8 mouse cellular contexts compared by ENCODE assay signal in genomic region chr7:80294062-80294763, GRCm38 (mm10). TPM values are rescaled to one million over a fixed set of nuclear protein-coding genes. Genes with fewer than 3 reads are reported as not detected.
DNase-seq lines count a peak whose midpoint lies in the region; ATAC-seq lines count a peak whose summit lies in the region.

TSS of gene Prc1 (plus strand) at chr7:80294450.

- peak; percentile 96 for ATAC-seq in inflammation-experienced regulatory T-cells, adult 6 months
- ATAC-seq in megakaryocyte-erythroid progenitor cell, adult 5-6 weeks (replicated peaks; ENCODE audit: low FRiP score, low TSS enrichment, poor library complexity, severe bottlenecking) = peak; percentile 98

- intact Hi-C loops in gastrocnemius, postnatal 14 days (cut with DNase I; ENCODE audit: low total_unique reads) = no loop called here
- intact Hi-C loops in left cerebral cortex, postnatal 10 days (cut with DNase I) = no loop called here

- peak; percentile 99 to 100 for DNase-seq in adrenal gland, adult (ENCODE audit: inconsistent age in 2 of 2, low spot score in 1 of 2)
- DNase-seq in embryo, embryonic 10.5 days (ENCODE audit: low spot score) = peak; percentile 99
- DNase-seq in gastrocnemius, postnatal 14 days = peak; percentile 97
- DNase-seq in left cerebral cortex, postnatal 10 days (ENCODE audit: extremely low spot score in 1 of 2, low spot score in 2 of 2) = peak; percentile 97
- peak; percentile 98 for DNase-seq in right cerebral cortex, postnatal 25 days
- peak; percentile 97 to 98 for DNase-seq in urinary bladder, postnatal 4 days (ENCODE audit: low spot score in 2 of 2)

RNA-seq across cellular contexts. Expression of gene Prc1, which starts in this region (rescaled TPM):
- total RNA-seq in gastrocnemius, postnatal 14 days (2021) = 1 to 10 TPM; 7.6 to 8.8 TPM
- polyA plus RNA-seq in inflammation-experienced regulatory T-cells, adult 6 months (2017; shearing (Covaris generic)) = 100 to 1,000 TPM in 1 of 3 experiments, 10 to 100 TPM in 2; 11.6 to 139 (median 16.8) TPM
- 1 to 10 TPM; 5.1 to 8.8 TPM for total RNA-seq in left cerebral cortex, postnatal 10 days (2021)
- total RNA-seq in megakaryocyte-erythroid progenitor cell, adult 5-6 weeks (2014; fragmentation: Nextera tagmentation) = 75.1 and 96.7 TPM in 2 replicates
- 135 and 138 TPM in 2 replicates for total RNA-seq in megakaryocyte-erythroid progenitor cell, adult 5-6 weeks (2017)

Comparison
In these comparisons a context has a peak if more than half of its experiments do, and no peak if none do; other contexts are left out.
1. Peak in every context shown above with its lines: DNase-seq and ATAC-seq.
2. RNA of gene Prc1 (total RNA-seq): 75.1 to 138 TPM in megakaryocyte-erythroid progenitor cell, adult 5-6 weeks; 7.6 to 8.8 TPM in gastrocnemius, postnatal 14 days and 5.1 to 8.8 TPM in left cerebral cortex, postnatal 10 days; every median in the first group is over 4 times any median in the second.